In genomic region chr5:3650881-3651280, GRCm38 (mm10) we compare ENCODE assay signal across 24 mouse cellular contexts. TPM values are rescaled to one million over a fixed set of nuclear protein-coding genes. Genes with fewer than 3 reads are reported as not detected.
"Had no signal": no experiment of that assay in that cellular context is flagged by ENCODE, and none has a peak within 500 bp of the region (broad histone marks: within the 10 kb centered on the region; RNA-seq: fewer than 3 reads in every experiment).

Tmbim7 (plus strand) TSS chr5:3651181.

- H3K4me3 ChIP-seq: lung, embryonic 15.5 days; megakaryocyte, embryonic 14.5 days; midbrain, embryonic 13.5 days; midbrain, embryonic 15.5 days; neural tube, embryonic 12.5 days; stomach, embryonic 15.5 days had no signal

- H3K36me3 ChIP-seq: lung, embryonic 15.5 days; midbrain, embryonic 13.5 days; midbrain, embryonic 15.5 days; neural tube, embryonic 12.5 days; stomach, embryonic 15.5 days had no signal

- ATAC-seq: liver, postnatal 0 days; lung, postnatal 0 days; midbrain, embryonic 13.5 days; midbrain, embryonic 15.5 days had no signal

- H3K9me3 ChIP-seq: lung, embryonic 15.5 days; megakaryocyte, embryonic 14.5 days; midbrain, embryonic 13.5 days; midbrain, embryonic 15.5 days; neural tube, embryonic 12.5 days; stomach, embryonic 15.5 days had no signal

- H3K27me3 ChIP-seq: lung, embryonic 15.5 days; megakaryocyte, embryonic 14.5 days; midbrain, embryonic 13.5 days; midbrain, embryonic 15.5 days; neural tube, embryonic 12.5 days; stomach, embryonic 15.5 days had no signal

- H3K4me2 ChIP-seq: lung, embryonic 15.5 days; midbrain, embryonic 11.5 days; midbrain, embryonic 13.5 days; midbrain, embryonic 15.5 days; neural tube, embryonic 12.5 days; stomach, embryonic 15.5 days had no signal

- DNase-seq: liver, postnatal 0 days; lung, adult 2 months; lung, postnatal 14 days; right cerebral cortex, postnatal 14 days; thymus, adult 2 months; thymus, postnatal 25 days; thymus, postnatal 4 days had no signal

- H3K27ac ChIP-seq: lung, embryonic 15.5 days; macrophage; midbrain, embryonic 13.5 days; midbrain, embryonic 15.5 days; neural tube, embryonic 12.5 days; stomach, embryonic 15.5 days; stomach, postnatal 0 days had no signal

- H3K4me1 ChIP-seq: lung, embryonic 15.5 days had no signal

- H3K9ac ChIP-seq: liver, postnatal 0 days; lung, embryonic 15.5 days; midbrain, embryonic 13.5 days; midbrain, embryonic 15.5 days; neural tube, embryonic 12.5 days; stomach, embryonic 15.5 days had no signal

RNA-seq across cellular contexts. Expression of gene Tmbim7, which starts in this region (rescaled TPM):
- total RNA-seq: megakaryocyte progenitor cell, adult 5-6 weeks; midbrain, postnatal 0 days; monocyte, adult 5-6 weeks; neutrophil, adult 5-6 weeks had no signal
- polyA plus RNA-seq: liver, postnatal 0 days; lung, adult 2 months; lung, embryonic 15.5 days; lung, postnatal 0 days; macrophage; midbrain, embryonic 11.5 days; midbrain, embryonic 13.5 days; midbrain, embryonic 15.5 days; midbrain, postnatal 0 days; neural tube, embryonic 12.5 days; neural tube, embryonic 14.5 days; spleen, adult 2 months; stomach, embryonic 15.5 days; stomach, postnatal 0 days; thymus, adult 2 months; urinary bladder, adult 2 months had no signal
